Mouse (Mus musculus) kidney, postnatal 14 days (tissue): ENCODE data around the gene Capn13.
A peak's percentile ranks its signal among the peaks of the same experiment; 100 is the strongest.

Experiments used
- DNase-seq: peaks from one replicate; pipeline ENCODE4 v3.0.0; 2022; ENCODE audit warnings: mixed read lengths

Capn13 gene

GRCm38 (mm10) chr17:73400862-73401261 lies at the start of gene Capn13:
Gene Capn13 (minus strand): TSS chr17:73400866.
- no peak for DNase-seq

GRCm38 (mm10) chr17:73449104-73449503 lies 48.4 kb upstream of the Capn13 start:
- DNase-seq = no peak

DNA sequence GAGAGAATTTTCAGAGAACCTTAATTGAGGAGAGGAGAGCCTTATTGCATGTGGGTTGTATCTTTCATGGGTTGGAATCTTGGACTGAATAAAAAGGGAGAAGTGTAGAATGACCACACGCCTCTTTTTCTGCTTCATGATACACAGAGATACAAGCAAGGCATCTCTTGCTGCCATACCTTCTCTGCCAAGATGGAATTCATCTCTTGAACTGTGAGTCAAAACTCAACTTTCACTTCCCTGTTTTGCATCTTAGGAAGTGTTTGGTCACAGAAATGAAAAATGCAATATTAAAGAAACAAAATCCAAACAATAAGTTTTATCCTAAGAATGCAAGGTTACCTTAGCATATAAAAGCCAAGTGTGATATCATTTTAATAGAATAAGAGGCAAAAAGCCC lies 40.1 kb upstream of the Capn13 start:
- no peak for DNase-seq

GRCm38 (mm10) chr17:73432564-73433006 lies 31.9 kb upstream of the Capn13 start:
- no peak for DNase-seq

GRCm38 (mm10) chr17:73432058-73432457 lies 31.4 kb upstream of the Capn13 start:
- no peak for DNase-seq

- DNase-seq = peak; percentile 19
These were observed 16.7 kb upstream of the Capn13 start for GRCm38 (mm10) chr17:73417382-73417781.

DNA sequence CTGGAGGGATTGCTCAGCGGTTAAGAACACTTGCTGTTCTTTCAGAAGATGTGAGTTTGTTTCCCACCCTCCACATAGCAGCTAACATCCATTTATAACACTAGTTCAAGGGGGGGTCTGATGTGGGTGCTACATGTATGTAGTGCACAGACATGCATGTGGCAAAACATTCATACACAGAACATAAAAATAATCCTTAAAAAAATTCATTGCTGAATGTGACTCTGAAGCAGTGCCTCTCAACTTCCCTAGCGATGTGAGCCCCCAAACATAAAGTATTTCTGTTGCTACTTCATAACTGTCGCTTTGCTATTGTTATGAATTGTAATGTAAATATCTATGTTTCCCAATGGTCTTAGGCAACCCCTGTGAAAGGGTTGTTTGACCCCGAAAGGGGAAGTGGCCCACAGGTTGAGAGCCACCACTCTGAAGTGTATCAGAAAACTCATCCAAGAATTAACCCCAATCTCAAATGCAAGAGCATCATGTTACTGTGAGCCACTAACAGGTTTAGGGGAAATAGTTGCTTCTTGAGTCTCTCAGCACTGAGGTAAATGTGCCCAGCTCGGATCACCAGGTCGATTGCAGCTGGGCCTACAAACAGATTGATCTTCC lies 15.6 kb upstream of the Capn13 start:
- DNase-seq = no peak

DNA sequence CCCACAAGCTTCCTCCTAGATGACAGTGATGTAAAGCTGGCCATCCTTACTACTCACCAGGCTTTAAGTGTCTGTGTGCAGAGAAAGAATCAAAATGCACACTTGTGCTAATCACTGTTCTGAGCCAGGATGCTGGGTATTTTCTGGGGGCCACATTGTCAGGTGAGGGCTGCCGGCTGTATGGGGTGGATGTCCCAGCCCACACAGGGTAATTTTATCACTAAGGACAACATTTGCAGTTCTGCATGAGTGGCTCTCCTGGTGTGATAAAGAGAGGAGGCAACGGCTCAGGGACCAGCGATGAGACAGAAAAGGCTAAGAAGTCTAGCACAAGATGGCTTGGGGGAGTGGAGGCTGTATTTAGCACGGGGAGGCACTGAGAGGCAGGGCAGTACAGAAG lies 11.2 kb upstream of the Capn13 start:
- DNase-seq = no peak

- DNase-seq = no peak
These were observed 606 bp upstream of the Capn13 start for GRCm38 (mm10) chr17:73401272-73401671.

DNA sequence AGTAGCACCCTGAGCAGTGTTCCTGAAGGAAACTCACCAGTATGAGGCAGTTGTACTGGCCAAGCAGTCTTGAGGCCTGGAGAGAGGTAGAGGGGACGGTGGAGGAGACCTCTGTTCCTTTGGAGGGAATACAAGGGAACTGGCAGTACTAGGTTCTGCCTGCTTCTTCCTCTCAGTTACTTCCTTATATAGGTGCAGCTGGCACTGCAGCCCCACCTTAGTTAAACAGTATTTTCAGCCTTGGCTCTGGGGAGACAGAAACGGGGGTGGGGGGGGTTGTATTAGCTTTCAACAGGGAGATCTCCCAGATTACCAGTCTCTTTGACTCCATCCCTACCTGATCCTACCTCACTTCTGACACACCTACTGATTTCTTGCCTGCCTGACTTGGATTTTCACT lies 1.5 kb downstream of the Capn13 start:
- DNase-seq = no peak

DNA sequence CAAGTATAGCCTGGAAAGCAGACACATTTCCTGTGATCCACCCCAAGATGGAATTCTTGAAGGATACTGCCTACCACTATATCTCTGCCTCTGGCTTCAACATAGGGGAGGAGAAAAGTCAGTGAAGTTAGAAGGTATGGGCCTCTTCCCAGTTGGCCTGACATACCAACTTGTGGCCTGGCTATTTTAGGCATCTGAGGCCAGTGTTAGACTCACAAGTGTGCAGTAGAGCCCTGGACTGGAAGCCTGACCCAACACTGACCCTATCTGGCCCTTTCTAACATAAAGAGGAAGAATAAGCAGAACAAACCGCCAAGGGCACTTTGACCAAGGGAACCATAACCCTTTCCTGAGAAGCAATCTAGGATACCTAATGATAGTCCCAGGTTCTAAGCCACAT lies 7.3 kb downstream of the Capn13 start:
- DNase-seq = no peak

DNA sequence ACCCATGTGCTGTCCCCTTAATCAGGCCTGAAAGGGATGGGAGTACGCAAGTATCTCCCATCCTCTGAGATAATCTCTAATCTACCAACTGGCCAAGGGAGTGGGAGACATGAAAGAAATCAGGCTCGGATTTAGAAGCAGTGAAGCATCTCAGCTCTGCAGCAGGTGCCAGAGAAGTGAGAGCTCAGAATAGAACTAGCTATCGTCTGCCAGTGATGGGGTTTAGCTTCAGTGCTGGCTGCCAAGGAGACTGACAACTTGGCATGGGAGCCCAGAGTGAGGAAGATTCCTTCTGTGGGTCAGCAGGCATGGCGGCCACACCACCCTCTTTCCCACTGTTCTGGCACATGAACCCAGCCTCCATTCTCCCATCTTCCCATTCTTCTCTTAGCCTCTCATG lies 8.9 kb downstream of the Capn13 start:
- DNase-seq = no peak

DNA sequence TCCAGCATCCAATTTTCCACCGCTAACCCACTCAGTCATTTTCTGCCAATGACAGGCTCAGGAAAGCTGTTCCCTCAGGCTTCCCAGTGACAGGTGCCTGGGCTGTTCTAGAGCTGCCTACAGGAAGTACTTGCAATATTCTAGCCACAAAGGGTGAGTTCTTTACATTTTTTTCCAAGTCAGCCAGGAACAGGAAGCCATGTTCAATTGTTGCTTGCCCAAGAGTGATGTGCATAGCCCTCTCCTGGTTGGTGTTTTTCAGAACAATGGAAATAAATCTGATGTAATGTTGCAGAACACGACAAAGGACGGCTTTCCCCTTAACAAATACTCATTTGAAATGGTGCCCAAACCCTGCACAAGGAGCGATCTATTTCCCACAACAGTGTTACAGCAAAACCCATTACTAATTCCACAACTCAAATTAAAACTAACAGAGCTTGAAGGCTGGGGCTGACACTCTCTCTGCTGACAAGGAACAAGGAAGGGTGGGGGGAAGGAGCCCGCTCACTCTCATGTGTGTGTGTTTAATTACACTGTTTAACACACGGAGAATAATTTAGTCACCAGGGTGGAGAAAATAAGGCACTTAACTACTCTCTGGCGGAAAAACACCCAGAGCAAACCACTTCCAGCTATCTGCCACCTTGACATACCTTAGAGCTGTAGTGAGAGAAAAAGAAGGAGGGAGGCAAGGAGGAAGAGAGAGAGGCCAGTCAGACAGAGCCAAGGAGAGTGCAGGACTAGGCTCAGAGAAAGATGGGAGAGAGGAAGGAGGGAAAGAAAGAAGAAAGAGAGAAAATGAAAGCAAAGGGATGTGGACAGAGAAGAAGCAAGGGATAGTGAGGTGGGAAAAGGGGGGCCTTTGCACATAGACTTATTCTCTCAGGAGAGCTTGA lies 10.2 kb downstream of the Capn13 start:
- peak; percentile 30 for DNase-seq

DNA sequence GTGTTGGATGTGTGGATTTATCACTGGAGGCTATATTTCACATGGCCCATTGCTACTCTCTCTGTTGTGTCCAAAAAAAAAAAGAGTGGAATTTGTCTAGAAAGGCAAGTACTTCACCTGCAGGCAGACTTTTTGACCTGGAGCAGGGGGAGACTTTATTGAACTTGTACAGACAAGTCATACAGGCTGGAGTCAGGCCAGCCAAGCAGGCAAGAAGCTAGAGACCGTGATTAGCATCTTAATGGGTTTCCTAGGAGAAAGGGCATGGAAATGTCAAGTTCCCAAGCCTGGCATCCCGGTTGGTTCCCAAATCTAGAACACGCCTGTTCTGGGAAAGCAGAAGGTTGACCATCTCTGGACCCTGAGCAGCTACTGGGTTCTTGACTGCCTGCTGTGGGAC lies 11.3 kb downstream of the Capn13 start:
- DNase-seq = peak; percentile 41

DNA sequence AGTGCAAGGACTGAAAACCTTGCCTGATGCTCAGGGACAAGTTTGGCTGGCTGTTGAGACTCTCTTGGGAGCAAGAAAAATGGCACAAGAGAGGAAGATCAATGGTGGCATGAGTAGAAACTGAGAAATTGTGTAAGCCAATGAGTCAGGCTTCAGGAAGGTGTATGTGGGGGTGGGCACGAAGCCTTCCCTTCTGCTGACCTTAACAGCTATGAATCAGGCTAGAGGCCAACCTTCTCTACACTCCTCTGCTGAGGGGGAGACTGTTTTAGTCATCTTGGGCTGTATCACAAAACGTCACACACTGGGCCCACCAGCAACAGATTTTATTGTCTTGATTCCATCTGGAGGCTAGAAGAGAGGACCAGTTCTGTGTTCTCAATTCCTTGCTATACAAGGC lies 14.1 kb downstream of the Capn13 start:
- DNase-seq = no peak

DNA sequence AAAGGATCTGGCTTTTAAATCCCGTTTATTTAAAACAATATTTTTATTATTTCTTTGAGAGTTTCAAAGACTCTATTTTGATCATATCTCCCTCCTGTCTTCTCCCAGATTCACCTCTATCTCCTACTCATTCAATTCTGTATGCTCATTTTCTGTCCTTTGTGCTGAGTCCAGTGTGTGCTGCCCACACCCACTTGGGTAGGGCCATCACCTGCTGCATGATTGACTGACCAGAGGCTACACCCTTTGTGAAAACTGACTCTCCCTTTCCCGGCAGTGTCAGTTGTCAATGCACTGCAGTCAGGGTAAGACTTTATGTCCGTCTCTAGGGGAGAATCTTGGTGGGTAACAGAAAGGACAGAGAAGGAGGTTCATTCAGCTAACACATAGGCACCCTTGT lies 14.7 kb downstream of the Capn13 start:
- DNase-seq = no peak

DNA sequence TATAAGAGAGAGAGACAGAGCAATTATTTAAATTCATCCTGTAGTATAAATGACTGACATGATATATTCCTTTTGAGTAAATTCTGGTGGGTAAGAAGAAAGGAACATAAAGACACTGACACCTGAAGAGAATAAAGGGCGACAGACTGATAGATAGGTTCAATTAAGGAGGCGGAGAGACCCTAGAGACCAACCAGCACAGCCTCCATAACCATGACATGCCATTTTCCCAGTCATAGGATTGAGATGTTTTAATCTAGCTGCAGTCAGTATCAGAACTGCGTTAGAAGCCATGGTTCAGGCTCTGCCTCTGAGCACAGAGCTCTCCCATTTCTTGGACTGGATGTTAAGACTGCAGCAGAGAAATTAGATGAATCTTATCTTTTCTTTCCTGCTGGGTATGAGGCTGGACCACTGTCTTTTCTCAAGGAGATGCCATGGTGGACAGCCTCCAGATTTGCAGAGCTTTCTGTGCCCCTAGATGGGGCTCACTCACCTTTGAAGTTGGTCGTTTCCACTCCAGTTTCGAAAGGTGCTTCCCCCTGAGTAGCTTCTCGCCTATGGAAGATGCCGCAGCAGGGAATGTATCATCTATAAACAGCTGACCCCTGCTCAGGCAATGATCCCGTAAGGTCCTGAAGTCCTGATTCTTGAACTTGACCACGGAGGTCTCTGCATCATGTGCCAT lies 18.2 kb downstream of the Capn13 start:
- no peak for DNase-seq

DNA sequence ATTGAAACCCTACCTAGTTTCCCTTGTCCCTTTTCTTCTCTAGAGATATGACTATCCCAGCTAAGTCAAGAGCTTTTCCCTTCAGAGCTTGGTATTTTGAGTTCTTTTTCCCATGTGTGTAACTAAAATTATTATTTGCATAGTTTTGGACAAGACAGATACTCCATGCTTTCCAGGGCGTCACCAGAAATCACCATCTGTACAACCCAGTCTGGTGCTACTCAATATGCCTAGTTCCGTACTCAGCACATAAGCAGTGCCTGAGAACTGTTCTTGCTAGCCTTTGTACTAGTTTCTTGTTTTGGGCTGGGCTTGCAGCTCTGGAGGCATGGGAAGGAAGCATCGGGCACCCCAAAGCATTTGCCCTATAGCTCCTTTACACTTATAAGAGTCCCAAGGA lies 19.0 kb downstream of the Capn13 start:
- DNase-seq = no peak

DNA sequence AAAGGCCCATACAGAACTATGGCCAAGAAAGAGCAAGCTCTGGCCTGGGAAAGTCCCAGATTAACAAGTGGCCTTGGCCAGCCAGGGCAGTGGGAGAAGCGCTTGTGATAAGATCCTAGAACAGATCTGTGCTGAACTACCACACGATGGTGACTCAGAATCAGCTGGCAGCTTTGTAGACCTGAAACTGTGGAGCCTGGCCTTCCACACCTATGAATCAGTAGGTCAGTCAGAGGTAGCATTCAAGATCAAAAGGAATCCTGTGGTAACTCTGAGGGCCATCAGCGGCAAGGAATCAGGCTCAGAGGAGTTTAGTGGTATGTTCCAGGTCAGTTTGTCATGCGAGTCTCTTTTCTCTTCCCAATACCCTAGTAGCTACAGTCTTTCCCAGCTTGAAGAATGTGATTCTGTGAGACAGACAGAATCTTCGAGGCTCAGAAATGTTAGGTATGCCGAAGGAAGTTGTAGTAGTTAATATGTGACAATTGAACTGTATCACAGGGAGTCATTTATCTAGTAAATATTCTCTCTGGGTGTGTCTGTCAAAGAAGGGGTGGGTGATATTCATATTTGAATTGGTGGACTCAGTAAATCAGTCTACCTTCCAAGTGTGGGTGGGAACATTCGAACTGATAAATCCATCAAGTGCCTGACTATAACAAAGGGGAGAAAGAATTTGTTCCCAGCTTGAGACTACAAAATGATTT lies 22.7 kb downstream of the Capn13 start:
- DNase-seq = no peak

GRCm38 (mm10) chr17:73367334-73367733 lies 33.3 kb downstream of the Capn13 start:
- DNase-seq = no peak

- DNase-seq = no peak
These were observed 39.6 kb downstream of the Capn13 start for GRCm38 (mm10) chr17:73361054-73361453.

GRCm38 (mm10) chr17:73343632-73344390 lies 56.9 kb downstream of the Capn13 start:
- DNase-seq = no peak
